Mouse (Mus musculus) bone marrow, adult 2 months (tissue): ENCODE data around the gene Vasp. TPM values are rescaled to one million over a fixed set of nuclear protein-coding genes. Genes with fewer than 3 reads are reported as not detected.

Source experiments
- H3K27ac ChIP-seq: fragments of 200-500 bp; 2 replicates; pipeline ENCODE4 v1.5.1; 2012; ENCODE audit warnings: low read depth, mild to moderate bottlenecking, control low read depth, inconsistent platforms, low read length; ENCODE audit not compliant: control insufficient read depth, poor library complexity, insufficient read depth
- H3K4me1 ChIP-seq: fragments of 200-500 bp; 2 replicates; pipeline ENCODE4 v1.6.1; 2011; ENCODE audit warnings: low read length; ENCODE audit not compliant: control insufficient read depth, insufficient read depth
- H3K4me3 ChIP-seq: fragments of 200-500 bp; replicated peaks from 2 replicates; pipeline ENCODE3; 2011; ENCODE audit warnings: mild to moderate bottlenecking, low read depth, low read length, control low read depth; ENCODE audit not compliant: control insufficient read depth
- CTCF ChIP-seq: fragments of 200-500 bp; IDR thresholded peaks from 2 replicates; pipeline ENCODE4 v1.5.1; 2011; ENCODE audit warnings: low read length, control low read depth; ENCODE audit not compliant: control insufficient read depth, insufficient read depth
- POLR2A ChIP-seq: fragments of 200-500 bp; IDR thresholded peaks from 2 replicates; pipeline ENCODE4 v1.6.1; 2011; ENCODE audit warnings: low read depth, mild to moderate bottlenecking, control low read depth, low read length, borderline replicate concordance; ENCODE audit not compliant: control insufficient read depth
- WGBS: fragments of 180-500 bp; shearing (Covaris S2); methylation state at CpG from one replicate; pipeline ENCODE4 v1.1.7; 2018; 5-methylcytosine and 5-hydroxymethylcytosine counted together
- polyA plus RNA-seq: library from polyadenylated mRNA; stranded (reverse); fragments of >200 nt; gene quantifications from 2 replicates; pipeline ENCODE4 v1.2.4, GENCODE M21; 2011; ENCODE audit warnings: low replicate concordance; ENCODE audit not compliant: missing spikeins, insufficient read depth, insufficient read length

The Vasp gene
- polyA plus RNA-seq, 1 experiment, result 135 TPM

DNA sequence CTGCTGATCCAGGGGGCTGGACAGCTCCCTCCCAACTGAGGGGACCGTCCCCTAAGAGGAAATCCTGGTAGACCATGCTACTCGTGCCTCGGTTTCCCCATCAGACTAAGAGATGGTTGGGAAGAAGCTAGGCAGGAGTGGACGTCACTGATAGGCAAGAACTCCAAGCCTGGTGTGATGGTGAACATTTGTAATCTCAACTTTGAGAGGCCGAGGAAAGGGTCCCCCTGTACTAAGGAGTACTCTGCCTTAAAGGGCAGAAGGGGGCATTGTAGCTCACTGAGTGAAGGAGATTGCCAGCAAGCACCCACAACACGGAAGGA, 33.8 kb upstream of the Vasp start:
- no peak for TF ChIP-seq POLR2A
- TF ChIP-seq CTCF, result no peak
- no peak overlapping the region for H3K4me3 ChIP-seq
- no peak overlapping the region for H3K27ac ChIP-seq
- no peaks in the 10 kb centered on the region for H3K4me1 ChIP-seq
- 12% methylated on average over 6 of the region's 6 CpGs for WGBS

DNA sequence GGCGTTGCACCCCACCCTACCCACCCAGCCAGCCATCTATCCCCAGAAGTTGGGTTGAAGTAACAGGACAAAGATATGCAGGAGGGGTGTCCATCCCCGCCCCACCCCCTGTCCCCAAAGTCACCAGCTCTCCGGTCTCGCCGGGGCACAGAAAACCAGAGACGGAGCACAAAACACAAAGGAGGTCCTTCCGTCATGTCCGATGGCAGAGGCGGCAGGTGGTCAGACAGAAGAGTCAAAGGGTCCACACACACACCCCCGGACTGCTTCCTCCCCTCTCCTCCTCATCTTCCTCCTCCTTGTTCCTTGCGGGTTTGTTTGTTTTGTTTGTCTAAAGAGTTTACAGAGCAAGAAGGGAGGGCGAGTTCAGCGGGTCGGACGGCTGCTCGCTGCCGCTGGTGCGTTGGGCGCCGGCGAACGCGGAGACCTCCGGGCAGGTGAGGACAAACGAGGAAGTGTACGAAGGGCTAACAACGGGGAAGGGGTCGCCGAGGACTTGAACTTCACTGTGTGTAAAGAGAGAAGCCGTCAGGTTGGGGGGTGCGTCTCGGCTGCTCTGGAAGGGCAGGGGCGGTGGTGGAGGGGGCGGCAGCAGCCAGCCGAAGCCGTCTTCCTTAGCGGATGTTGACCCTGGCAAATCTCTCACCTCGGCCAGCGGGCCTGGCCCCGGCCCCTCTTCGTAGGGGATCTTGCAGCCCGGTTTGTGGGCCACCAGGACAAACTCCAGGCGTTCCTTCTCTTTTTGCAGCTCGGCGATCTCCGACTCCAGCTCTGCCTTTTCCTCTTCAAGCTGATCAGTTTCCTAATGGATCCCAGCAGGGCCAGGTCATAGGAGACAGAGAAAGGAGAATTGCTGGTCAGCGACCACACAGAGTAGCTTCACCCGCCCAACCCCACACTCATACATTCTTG, 33.1 kb upstream of the Vasp start:
- H3K4me1 ChIP-seq, result no peaks in the 10 kb centered on the region
- 7% methylated on average over 48 of the region's 48 CpGs for WGBS
- H3K4me3 ChIP-seq, result no peak overlapping the region
- H3K27ac ChIP-seq, result no peak overlapping the region
- TF ChIP-seq POLR2A (no peak), CTCF (no peak)

DNA sequence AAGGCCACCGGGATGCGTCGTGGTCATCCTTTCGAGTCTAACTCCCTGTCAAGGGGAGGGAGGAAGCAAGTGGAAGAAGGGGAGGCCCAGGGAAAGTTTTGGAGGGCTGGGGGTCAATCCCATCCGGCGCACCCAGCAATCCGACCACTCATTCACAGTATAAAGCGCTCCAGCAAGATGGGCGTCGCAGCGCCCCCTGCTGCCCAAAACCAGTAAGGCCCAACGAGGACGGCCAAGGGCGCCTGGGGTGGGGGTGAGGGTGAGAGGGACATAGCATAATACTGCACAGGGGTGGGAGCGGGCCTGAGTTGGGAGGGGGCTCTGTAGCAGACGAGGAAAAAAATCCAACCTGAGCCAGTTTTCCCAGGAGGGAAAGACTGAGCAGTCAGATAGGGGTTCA, 32.2 kb upstream of the Vasp start:
- Histone ChIP-seq H3K4me1 (no peaks in the 10 kb centered on the region), H3K27ac (no peak overlapping the region), H3K4me3 (no peak overlapping the region)
- TF ChIP-seq POLR2A, result no peak
- TF ChIP-seq CTCF, result peak; percentile 78
- WGBS, result 4% methylated on average over 16 of the region's 16 CpGs

DNA sequence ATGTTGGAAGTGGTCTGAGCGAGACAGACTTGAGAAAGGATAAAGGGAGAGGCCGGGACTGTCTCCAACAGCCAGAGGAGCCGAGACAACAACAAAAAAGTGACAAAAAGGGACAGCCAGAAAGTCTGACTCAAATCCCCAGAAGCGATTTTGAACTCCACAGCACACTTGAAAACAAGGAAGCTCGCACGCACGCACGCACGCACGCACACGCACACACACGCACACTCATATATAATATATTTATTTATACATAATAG, 31.4 kb upstream of the Vasp start:
- no peak overlapping the region for H3K4me3 ChIP-seq
- H3K4me1 ChIP-seq, result no peaks in the 10 kb centered on the region
- no peak overlapping the region for H3K27ac ChIP-seq
- TF ChIP-seq CTCF, result no peak
- no peak for TF ChIP-seq POLR2A
- WGBS, result 76% methylated on average over 12 of the region's 12 CpGs

DNA sequence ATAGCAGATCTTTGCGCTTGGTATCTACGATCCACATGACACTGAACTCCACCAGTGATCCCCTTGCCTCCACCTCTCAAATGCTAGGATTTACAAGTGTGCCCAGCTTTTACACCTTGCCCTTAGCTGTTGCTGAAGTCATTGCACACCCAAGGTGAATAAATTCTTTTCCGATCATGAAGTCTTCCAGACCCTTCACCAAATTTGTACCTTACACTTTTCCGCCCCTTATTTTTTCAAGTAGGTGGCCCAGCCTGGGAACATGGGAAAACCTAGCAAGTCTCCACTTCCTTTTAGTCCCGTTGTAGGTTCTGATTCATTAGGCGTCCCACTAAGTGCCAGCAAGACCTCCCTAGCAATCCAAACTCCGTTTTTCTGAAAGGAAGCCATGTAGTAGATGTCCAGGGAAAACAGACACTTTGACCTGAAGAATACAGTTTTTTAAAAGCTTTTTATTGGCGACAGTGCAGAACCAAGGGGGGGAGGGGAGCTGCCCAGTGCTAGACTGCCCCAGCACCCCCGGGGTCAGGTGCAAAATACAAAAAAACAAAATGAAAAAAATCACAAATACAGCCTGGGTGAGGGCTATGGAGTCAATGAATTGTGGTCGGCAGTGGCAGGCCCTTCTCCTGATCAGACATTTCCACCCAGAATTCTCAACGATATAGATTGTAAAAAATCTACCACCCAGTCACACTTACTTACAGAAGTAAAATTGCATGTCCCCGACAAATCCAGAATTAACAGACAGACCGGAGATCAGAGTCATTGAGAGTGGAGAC, 30.8 kb upstream of the Vasp start:
- no peak overlapping the region for H3K4me3 ChIP-seq
- H3K27ac ChIP-seq, result no peak overlapping the region
- TF ChIP-seq POLR2A (no peak), CTCF (no peak)
- no peaks in the 10 kb centered on the region for H3K4me1 ChIP-seq
- WGBS, result 54% methylated on average over 13 of the region's 13 CpGs

DNA sequence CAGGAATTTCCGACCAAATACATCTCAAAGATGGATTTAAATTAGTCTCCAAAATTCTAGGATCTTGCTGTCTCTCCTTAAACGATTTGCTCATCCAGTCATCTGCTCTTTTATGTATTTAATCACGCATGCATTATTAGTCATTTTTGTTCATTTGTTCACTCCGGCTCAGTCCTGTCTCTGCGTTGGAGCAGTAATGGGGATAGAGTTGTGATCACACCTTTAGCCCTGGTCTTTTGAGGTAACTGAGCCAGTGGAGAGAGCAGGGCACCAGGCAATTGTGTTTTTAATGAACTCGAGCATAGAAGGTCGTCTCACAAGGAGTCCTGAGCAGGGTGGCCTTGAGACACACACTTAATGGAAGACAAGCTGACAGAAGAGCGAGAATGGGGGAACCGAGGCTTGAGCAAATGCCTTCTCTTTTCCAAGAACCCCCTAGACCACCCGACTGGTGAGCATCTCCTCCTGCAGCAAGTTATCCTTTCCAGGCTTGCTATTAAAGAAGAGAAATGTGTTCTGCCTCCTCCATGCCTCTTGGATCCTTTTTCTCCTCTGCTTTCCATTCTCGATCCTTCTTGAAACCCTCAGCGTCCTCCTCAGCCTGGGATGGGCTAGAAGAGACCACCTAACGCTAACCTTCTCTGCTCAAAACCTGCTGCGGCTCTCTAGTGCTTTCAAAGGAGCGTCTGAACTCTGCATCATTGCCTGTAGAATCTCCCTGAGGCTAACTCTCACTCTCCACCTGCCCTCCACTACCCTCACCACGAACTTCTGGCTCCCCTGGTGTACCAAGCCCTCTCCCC, 30.0 kb upstream of the Vasp start:
- Histone ChIP-seq H3K27ac (no peak overlapping the region), H3K4me3 (no peak overlapping the region), H3K4me1 (no peaks in the 10 kb centered on the region)
- no peak for TF ChIP-seq CTCF
- no peak for TF ChIP-seq POLR2A
- 13% methylated on average over 16 of the region's 16 CpGs for WGBS

DNA sequence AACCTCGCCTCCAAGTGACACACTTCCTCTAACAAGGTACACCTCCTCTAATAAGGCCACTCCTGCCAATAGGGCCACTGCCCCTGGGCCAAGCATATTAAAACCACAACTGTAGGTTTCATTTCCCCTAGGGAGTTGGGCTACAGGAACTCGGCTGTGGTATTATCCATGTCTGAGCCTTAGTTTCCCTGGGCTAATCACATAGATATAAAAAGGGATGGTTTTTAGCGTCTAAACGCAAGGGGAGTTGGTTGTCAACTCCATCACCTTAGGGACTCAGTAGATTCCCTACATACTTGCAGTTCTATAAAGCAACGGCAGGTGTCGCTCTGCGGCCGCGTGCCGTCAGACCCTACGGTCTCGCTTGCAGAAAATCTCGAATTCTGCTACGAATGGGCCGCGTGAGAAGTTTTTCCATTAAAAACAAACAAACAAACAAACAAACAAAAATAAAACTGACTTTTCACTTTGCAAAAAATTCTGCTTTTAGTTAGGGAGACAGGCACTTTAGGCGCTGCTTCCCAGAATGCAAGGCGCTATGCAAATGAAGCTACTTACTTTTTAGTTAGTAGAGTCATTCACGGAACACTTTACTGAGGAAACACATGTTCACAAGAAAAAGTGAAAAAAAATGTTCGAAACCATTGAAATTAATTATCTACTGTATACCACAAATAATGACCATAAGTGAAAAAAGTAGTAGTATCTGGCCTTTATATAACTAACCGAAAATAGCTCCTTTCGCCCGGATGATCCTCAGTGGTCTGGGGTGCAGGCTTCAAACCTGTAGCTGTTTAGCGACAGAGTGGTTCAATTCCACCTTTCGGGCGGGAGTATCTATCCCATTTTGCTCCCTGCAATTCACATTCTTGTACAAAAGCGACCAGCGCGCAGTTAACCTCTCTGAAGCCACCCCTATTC, 29.1 kb upstream of the Vasp start:
- TF ChIP-seq CTCF (peak; percentile 95), POLR2A (no peak)
- under 1% methylated on average over 29 of the region's 29 CpGs for WGBS
- no peaks in the 10 kb centered on the region for H3K4me1 ChIP-seq
- peak overlapping the region; percentile 40 for H3K4me3 ChIP-seq
- H3K27ac ChIP-seq, result no peak overlapping the region

DNA sequence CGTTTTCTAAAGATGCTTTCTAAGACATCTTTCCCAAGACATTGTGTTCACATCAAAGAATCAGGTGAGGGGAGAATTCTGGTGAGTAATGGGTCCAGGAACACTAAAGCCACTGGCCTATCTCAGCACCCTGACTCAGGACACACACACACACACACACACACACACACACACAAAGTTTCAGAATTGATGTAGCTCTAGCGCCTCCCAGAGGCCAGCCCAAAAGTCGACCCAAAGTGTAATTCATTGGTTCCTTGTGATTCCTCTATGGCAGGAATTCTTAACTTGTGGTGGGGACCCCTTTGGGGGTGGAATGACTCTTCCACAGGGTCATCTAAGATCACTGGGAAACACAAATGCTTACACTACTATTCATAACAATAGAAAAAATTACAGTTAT, 27.6 kb upstream of the Vasp start:
- Histone ChIP-seq H3K4me1 (no peaks in the 10 kb centered on the region), H3K4me3 (no peak overlapping the region), H3K27ac (no peak overlapping the region)
- TF ChIP-seq POLR2A (no peak), CTCF (peak; percentile 43; the same call in 1 of the 2 replicates)
- 15% methylated on average over 3 of the region's 3 CpGs for WGBS
